Comparison of ENCODE assay signal across 9 mouse cellular contexts in the genomic region with DNA sequence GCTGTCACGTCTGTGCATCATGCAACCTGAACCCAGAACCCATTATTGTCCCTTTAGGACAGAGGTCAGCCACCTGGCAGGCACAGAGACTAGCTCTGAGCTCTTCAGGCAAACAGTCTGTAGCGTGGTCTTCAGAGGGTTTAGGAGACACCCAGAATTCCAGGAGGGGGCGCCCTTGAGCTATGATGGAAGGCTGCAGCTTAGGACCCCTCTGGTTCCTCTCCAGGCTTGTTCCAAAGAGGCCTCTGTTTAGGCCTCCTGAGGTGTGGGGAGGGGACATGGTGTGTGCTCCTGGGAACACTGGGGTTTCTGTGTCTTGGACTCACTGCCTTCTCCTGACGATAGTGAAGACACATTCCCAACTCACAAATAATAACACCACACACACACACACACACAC. TPM values are rescaled to one million over a fixed set of nuclear protein-coding genes. Genes with fewer than 3 reads are reported as not detected.
DNase-seq lines count a peak whose midpoint lies in the region; ATAC-seq and TF ChIP-seq lines count a peak whose summit lies in the region.
"Had no signal": no experiment of that assay in that cellular context is flagged by ENCODE, and none has a peak within 500 bp of the region (broad histone marks: within the 10 kb centered on the region; RNA-seq: fewer than 3 reads in every experiment).

No protein-coding gene starts in this region.

- WGBS in forebrain, embryonic 12.5 days: 10% methylated on average over 4 of the region's 4 CpGs
- WGBS in hindbrain, embryonic 13.5 days: 5% methylated on average over 4 of the region's 4 CpGs

- peak; percentile 75 for ATAC-seq in forebrain, embryonic 12.5 days (ENCODE audit: low FRiP score)
- peak; percentile 58; the same call in 1 of the 2 replicates for ATAC-seq in hindbrain, embryonic 13.5 days (ENCODE audit: low FRiP score)
- ATAC-seq in megakaryocyte progenitor cell, adult 5-6 weeks (replicated peaks; ENCODE audit: poor library complexity): peak; percentile 72
- no peak for ATAC-seq in inflammation-experienced regulatory T-cells, adult 6 months

- peak; percentile 75 to 82 for DNase-seq in adrenal gland, adult 18-20 months (ENCODE audit: low spot score in 2 of 2)
- peak; percentile 80 to 83 for DNase-seq in layer of hippocampus, postnatal 10 days (ENCODE audit: low spot score in 2 of 2)
- peak; percentile 16 for DNase-seq in splenic B cell, adult 2 months (ENCODE audit: low read depth, low spot score)

- no peak overlapping the region for H3K4me3 ChIP-seq in E14TG2a.4 (replicated peaks; ENCODE audit: low read length)
- H3K4me3 ChIP-seq in forebrain, embryonic 12.5 days (replicated peaks): no peak overlapping the region
- no peak overlapping the region for H3K4me3 ChIP-seq in hindbrain, embryonic 13.5 days
- H3K4me3 ChIP-seq: neural tube, embryonic 13.5 days had no signal

- no peak overlapping the region for H3K27ac ChIP-seq in forebrain, embryonic 12.5 days
- no peak overlapping the region for H3K27ac ChIP-seq in hindbrain, embryonic 13.5 days

- peak; percentile 72 for TF ChIP-seq CTCF in E14TG2a.4 (conservative IDR thresholded peaks at IDR 0.05; ENCODE audit: low read length)

- H3K36me3 ChIP-seq in E14TG2a.4 (ENCODE audit: insufficient read depth, low read length): no peaks in the 10 kb centered on the region
- no peaks in the 10 kb centered on the region for H3K36me3 ChIP-seq in forebrain, embryonic 12.5 days (replicated peaks)
- no peaks in the 10 kb centered on the region for H3K36me3 ChIP-seq in hindbrain, embryonic 13.5 days
- no peaks in the 10 kb centered on the region for H3K36me3 ChIP-seq in splenic B cell, adult 2 months (ENCODE audit: control insufficient read depth, insufficient read depth, low read length, poor library complexity, severe bottlenecking)
- H3K36me3 ChIP-seq: neural tube, embryonic 13.5 days had no signal

- no peaks in the 10 kb centered on the region for H3K9me3 ChIP-seq in E14TG2a.4 (ENCODE audit: low read length)
- no peaks in the 10 kb centered on the region for H3K9me3 ChIP-seq in forebrain, embryonic 12.5 days
- no peaks in the 10 kb centered on the region for H3K9me3 ChIP-seq in hindbrain, embryonic 13.5 days
- H3K9me3 ChIP-seq: neural tube, embryonic 13.5 days had no signal

- no peak overlapping the region for H3K4me2 ChIP-seq in forebrain, embryonic 12.5 days
- no peak overlapping the region for H3K4me2 ChIP-seq in hindbrain, embryonic 13.5 days
- H3K4me2 ChIP-seq: neural tube, embryonic 13.5 days had no signal

- H3K4me1 ChIP-seq in E14TG2a.4 (replicated peaks; ENCODE audit: low read depth, low read length): no peaks in the 10 kb centered on the region
- peaks cover 15% of the 10 kb centered on the region for H3K4me1 ChIP-seq in forebrain, embryonic 12.5 days
- peaks cover 25% of the 10 kb centered on the region for H3K4me1 ChIP-seq in hindbrain, embryonic 13.5 days (replicated peaks)

- peaks cover 53% of the 10 kb centered on the region for H3K27me3 ChIP-seq in E14TG2a.4 (ENCODE audit: insufficient read depth, low read length)
- H3K27me3 ChIP-seq in forebrain, embryonic 12.5 days: peaks cover 41% of the 10 kb centered on the region
- H3K27me3 ChIP-seq in hindbrain, embryonic 13.5 days: peaks cover 16% of the 10 kb centered on the region
- H3K27me3 ChIP-seq in splenic B cell, adult 2 months (ENCODE audit: control insufficient read depth, insufficient read depth, low read length, poor library complexity, severe bottlenecking): no peaks in the 10 kb centered on the region

- no peak overlapping the region for H3K9ac ChIP-seq in forebrain, embryonic 12.5 days
- no peak overlapping the region for H3K9ac ChIP-seq in hindbrain, embryonic 13.5 days
- H3K9ac ChIP-seq: neural tube, embryonic 13.5 days had no signal

RNA-seq across cellular contexts. Expression of a gene that starts 20.4 kb away (rescaled TPM):
- total RNA-seq in adrenal gland, adult 18-20 months (2021): 10 to 100 TPM; 21.9 to 25.3 TPM
- polyA plus RNA-seq in forebrain, embryonic 12.5 days (2016; fragmentation: Nextera tagmentation; extraction: Ambion mirVana): 10.9 and 13.8 TPM in 2 replicates
- 16.1 and 16.8 TPM in 2 replicates for polyA plus RNA-seq in hindbrain, embryonic 13.5 days (2015; fragmentation: Nextera tagmentation; extraction: Ambion mirVana)
- 1 to 10 TPM; 3.0 TPM for total RNA-seq in layer of hippocampus, postnatal 10 days (2021)
- 0.30 and 0.44 TPM in 2 replicates for total RNA-seq in megakaryocyte progenitor cell, adult 5-6 weeks (2015)
- total RNA-seq in megakaryocyte progenitor cell, adult 5-6 weeks (2017): 0.03 and 0.12 TPM in 2 replicates
- polyA plus RNA-seq in inflammation-experienced regulatory T-cells, adult 6 months (2017; shearing (Covaris generic)): not detected

RNA-seq across cellular contexts. Expression of a gene that starts 50.5 kb away (rescaled TPM):
- total RNA-seq in adrenal gland, adult 18-20 months (2021): 1 to 10 TPM; 6.8 to 9.1 TPM
- 0.22 TPM in 1 of 2 replicates, not detected in the other for polyA plus RNA-seq in forebrain, embryonic 12.5 days (2016; fragmentation: Nextera tagmentation; extraction: Ambion mirVana)
- 0.16 TPM in 1 of 2 replicates, not detected in the other for polyA plus RNA-seq in hindbrain, embryonic 13.5 days (2015; fragmentation: Nextera tagmentation; extraction: Ambion mirVana)
- under 1 TPM; 0.57 to 0.62 TPM for total RNA-seq in layer of hippocampus, postnatal 10 days (2021)
- total RNA-seq in megakaryocyte progenitor cell, adult 5-6 weeks (2015): 25.9 and 27.0 TPM in 2 replicates
- 14.6 and 20.9 TPM in 2 replicates for total RNA-seq in megakaryocyte progenitor cell, adult 5-6 weeks (2017)
- polyA plus RNA-seq in inflammation-experienced regulatory T-cells, adult 6 months (2017; shearing (Covaris generic)): not detected
- polyA plus RNA-seq: neural tube, embryonic 13.5 days had no signal

Comparison
In these comparisons a context has a peak if more than half of its experiments do, and no peak if none do; other contexts are left out.
1. DNase-seq: peak in every context shown above with its lines; median percentile 82 in layer of hippocampus, postnatal 10 days; 78 in adrenal gland, adult 18-20 months; 16 in splenic B cell, adult 2 months.
2. RNA of a gene that starts 20.4 kb away (total RNA-seq): 21.9 to 25.3 TPM in adrenal gland, adult 18-20 months; 3.0 TPM in layer of hippocampus, postnatal 10 days and 0.03 to 0.44 TPM in megakaryocyte progenitor cell, adult 5-6 weeks; every median in the first group is over 4 times any median in the second.
3. RNA of a gene that starts 50.5 kb away (total RNA-seq): 14.6 to 27.0 TPM in megakaryocyte progenitor cell, adult 5-6 weeks and 6.8 to 9.1 TPM in adrenal gland, adult 18-20 months; 0.57 to 0.62 TPM in layer of hippocampus, postnatal 10 days; every median in the first group is over 4 times any median in the second.